Mouse (Mus musculus) megakaryocyte, embryonic 14.5 days (primary cell): Measurements from ENCODE around the gene Zfp781.
"Not testable (repeated sequence)": the region's sequence is repeated elsewhere in the genome, so short reads cannot be mapped to it uniquely, and the experiment has no call there.

Source experiments
- FLI1 ChIP-seq: IDR thresholded peaks from 2 replicates; pipeline ENCODE4 v1.6.1; 2012; ENCODE audit warnings: low read length, inconsistent platforms, mixed read lengths
- GATA1 ChIP-seq: IDR thresholded peaks from 3 replicates; pipeline ENCODE4 v1.6.1; 2012; ENCODE audit warnings: mixed read lengths, low read length, inconsistent platforms, borderline replicate concordance

- TF ChIP-seq GATA1, FLI1: not testable (repeated sequence)
These were observed 66.6 kb downstream of the Zfp781 start, which contains the start of gene Gm32687 for GRCm38 (mm10) chr10:81863409-81864407.
